Mouse (Mus musculus): ENCODE data around the gene Inha.

The Inha gene

GRCm38 (mm10) chr1:75490785-75491551, 15.9 kb upstream of the Inha start:
- DNase-seq = no peak

DNA sequence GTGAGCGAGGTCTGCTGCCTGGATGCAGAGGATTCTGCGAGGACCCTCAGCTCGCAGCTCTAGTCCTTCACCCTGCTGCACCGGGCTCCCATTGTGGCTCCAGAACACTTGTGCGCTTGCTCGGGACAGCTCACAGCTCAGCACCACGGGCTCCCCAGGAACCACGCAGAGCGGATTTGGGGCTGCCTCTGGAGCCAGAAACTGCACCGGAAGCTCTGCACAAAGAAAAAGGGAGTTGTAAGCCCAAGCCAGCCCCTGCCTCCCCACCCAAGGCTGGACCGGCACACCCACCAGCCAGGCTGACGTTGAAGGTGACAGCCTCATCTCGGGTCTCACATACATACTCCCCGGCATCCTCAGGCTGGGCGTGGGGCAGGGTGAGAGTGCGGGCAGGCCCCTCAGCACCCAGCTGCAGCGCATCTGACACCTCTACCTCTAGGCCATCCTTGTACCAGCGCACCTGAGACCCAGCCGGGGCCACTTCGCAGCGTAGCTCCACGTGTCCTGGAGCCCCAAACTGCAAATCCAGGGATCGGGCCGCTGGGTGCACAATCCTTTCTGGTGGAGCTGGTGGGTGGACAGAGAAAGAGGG, 14.2 kb upstream of the Inha start:
- no peak for DNase-seq

DNA sequence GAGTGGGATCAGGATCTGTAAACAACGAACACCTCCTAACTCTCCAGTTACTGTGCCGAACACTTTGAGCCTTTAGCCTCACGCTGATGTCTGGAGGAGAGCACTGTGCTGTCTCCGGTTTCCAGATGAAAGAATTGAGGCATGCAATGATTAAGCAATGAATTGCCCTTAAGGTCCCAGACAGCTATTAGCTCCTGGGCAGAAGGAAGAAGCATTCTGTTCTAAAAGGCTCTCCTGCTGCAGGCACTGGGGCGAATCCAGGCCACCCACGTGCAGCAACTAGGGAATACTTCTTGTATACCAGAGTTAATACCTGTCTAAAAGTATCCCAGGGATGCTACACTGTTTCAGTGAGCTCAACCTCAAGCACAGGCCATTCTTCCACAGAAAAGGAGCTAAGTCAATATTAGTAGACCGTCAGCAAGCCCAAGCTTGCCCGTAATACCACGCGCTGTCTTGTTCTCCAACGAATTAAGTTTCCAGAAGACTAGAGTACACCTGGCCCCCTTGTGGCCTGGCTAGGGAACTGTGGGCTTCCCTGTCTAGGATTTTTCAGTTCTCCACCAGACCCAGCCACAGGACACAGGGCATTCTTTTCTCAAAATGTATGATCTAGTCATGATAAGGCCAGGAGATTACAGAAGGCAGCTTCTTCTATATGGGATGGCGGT, 11.9 kb upstream of the Inha start:
- DNase-seq = no peak

DNA sequence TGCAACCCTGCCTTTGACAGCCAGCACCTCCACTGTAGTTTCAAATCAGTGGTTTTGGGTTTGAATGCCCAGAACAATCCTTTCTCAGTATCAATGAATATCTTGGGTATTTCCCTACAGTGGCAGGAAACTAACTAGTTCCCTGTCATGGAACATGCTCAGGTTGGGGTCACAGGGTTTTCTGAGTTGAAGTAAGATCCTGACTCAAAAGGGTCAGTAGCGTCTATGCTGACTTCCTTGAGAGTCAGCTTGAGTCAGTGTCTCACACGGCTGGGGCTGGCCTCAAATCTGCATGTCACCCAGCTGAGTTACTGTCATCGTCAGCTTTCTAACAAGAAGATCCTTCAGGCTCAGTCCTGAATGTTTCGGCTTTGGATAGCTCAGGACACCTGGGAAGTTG, 8.0 kb upstream of the Inha start:
- no peak for DNase-seq

GRCm38 (mm10) chr1:75499441-75499840, 7.4 kb upstream of the Inha start:
- DNase-seq = no peak

GRCm38 (mm10) chr1:75501905-75502304, 5.0 kb upstream of the Inha start:
- DNase-seq = no peak

DNA sequence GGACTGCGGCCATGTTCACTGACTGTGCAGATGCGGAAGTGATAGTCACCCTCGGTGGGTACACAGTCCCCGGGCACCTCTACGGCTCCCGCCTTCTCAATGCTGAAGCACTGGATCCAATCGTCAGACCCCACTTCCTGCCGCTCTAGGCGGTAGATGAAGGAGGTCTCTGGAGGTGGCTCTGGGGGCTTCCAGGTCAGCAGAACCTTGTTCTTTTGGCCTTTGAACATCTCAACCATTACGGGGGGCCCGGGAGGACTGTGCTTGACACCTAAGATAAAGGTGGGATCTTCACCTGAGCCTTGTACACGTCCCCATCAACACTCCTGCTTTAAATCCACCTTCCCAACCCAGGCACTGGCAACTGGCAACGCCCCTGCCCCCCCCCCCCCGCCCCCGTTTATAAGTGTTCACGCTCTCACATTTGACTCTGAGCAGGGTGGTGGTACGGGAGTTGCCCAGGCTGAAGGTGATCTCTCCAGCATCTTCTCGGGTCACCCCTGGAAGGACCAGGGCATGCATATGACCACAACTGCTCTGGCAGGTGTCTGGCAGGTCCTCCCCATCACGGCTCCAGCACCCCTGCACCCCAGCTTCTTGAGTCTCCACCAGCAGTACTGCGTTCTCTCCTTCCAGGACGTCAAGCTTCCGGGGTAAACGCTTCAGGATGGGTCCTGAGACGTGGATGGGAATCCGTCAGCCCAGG, 3.8 kb upstream of the Inha start:
- no peak for DNase-seq

- no peak for DNase-seq
Observed at GRCm38 (mm10) chr1:75503651-75503980, 3.3 kb upstream of the Inha start.

GRCm38 (mm10) chr1:75504256-75505045, 2.4 kb upstream of the Inha start:
- no peak for DNase-seq

GRCm38 (mm10) chr1:75505159-75505955, 1.5 kb upstream of the Inha start:
- peak; percentile 88 for DNase-seq

GRCm38 (mm10) chr1:75505956-75506831, 683 bp upstream of the Inha start, which contains the start of gene Obsl1:
Gene Obsl1, minus strand, starts transcription at chr1:75506452.
- peak; percentile 64 for DNase-seq

DNA sequence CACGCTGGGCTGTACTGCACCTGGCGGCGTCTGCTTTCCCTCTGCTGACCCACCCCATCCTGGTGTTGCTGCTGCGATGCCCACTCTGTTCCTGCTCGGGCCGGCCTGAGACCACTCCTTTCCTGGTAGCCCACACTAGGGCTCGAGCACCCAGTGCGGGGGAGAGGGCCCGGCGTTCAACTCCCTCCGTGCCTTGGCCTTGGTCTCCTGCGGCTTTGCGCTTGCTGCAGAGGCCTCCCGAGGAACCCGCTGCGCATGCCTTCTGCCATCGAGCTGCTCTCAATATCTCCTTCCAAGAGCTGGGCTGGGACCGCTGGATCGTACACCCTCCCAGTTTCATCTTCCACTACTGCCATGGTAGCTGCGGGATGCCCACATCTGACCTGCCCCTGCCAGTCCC, 2.7 kb downstream of the Inha start:
- no peak for DNase-seq

DNA sequence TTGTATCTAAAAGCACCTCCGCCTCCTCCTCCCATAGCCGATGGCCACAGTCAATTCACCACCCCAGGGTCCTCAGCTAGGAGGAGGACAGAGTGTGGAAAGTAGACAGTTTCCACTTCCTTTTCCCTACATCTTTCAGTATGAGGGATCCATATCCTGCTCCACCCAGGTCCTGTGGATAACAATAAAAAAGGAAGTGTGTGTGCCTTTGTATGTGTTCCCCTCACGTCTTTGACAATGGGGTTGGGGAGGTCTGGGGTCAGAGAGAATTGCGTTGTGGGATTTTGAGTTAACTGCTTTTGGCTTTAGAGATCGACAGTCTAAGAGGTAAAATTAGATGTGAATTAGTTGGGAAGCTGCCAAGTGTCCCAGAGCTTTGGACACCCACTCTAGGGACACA, 3.3 kb downstream of the Inha start:
- DNase-seq = no peak

- no peak for DNase-seq
Observed at GRCm38 (mm10) chr1:75511437-75512210, 4.7 kb downstream of the Inha start.

- DNase-seq = no peak
Observed at GRCm38 (mm10) chr1:75512550-75512949, 5.7 kb downstream of the Inha start.

GRCm38 (mm10) chr1:75516703-75517380, 10.0 kb downstream of the Inha start:
- no peak for DNase-seq

- no peak for DNase-seq
Observed at GRCm38 (mm10) chr1:75517984-75518383, 11.1 kb downstream of the Inha start.

- DNase-seq = no peak
Observed at GRCm38 (mm10) chr1:75518427-75518826, 11.6 kb downstream of the Inha start.

DNA sequence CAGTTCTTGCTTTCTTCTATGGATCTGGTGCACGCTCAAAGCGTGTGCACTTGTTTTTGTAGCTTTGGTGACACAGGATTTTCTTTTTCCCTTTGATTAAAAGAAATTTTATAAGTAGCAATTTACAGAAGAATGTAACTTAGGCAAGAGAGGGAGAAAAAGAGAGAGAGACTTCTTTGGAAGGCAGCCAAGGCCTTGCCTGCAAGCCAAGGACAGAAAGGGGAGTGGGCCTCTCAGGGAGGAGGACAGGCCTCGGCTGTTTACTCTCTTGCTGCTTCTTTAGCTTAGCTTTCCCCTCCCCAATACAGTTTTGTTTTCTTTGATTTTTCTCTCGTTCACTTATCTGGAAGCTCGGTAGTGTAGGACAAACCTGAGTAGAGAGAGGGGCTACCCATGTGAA, 12.7 kb downstream of the Inha start:
- no peak for DNase-seq
